Mouse (Mus musculus) gastrocnemius, postnatal 36 days (tissue): ENCODE results near the gene Wbp2nl. TPM values are rescaled to one million over a fixed set of nuclear protein-coding genes. Genes with fewer than 3 reads are reported as not detected.
A peak's percentile ranks its signal among the peaks of the same experiment; 100 is the strongest.

Source experiments
- DNase-seq, 2 experiments: peaks; one replicate each; pipeline ENCODE4 v3.0.0; 2022
- intact Hi-C: fragments of 180-260 bp; cut with DNase I; formaldehyde crosslinking; loops from one replicate; pipeline ENCODE4 v1.15.1; 2025
- long read RNA-seq, 2 experiments: library from polyadenylated mRNA; stranded (forward); transcript quantifications; one replicate each; pipeline ENCODE4 v2.0.0; 2021
- total RNA-seq, 2 experiments: library from RNA; stranded (reverse); gene quantifications; 2 replicates each; pipeline ENCODE4 v1.2.3; 2021

The Wbp2nl gene
- total RNA-seq, result not detected
- long read RNA-seq, experiment 1, result 0 reads
- long read RNA-seq, experiment 2, result 0 reads

DNA sequence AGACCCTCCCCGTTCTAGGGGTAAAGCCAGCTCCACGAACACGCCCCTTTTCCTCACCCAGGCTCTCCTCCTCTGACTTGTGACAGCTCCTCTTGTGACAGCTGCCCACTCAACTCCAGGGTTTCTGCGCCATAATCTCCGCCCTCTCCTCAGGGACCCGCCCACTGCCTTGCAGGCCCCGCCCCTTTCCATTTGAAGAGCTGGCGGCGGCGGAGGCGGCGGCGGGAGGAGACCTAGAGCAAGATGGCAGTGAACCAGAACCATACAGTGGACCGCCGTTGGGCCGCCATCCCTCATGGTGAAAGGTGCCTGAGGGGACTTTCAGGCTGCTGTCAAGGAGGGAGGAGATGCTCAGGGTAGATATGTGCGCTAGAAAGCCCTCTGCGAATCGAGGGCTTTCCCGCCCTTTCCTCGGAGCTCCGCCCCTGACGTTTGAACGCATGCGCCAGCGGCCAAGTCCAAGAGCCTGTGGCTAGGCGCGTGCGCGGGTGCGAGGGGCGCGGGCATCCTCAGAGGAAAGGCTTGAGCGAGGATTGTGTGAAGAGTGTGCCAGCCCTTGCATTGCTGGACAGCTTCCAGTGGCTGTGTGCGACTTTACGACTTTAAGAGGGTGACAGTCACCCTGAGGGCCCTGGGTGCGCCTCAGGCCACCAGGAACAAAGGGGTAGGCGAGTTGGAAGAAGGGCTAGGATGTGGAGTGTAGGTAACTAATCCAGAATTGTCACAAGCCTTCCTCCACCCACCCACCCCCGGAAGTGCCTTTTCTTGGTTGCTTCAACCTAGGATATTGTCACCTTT is at the start of gene Wbp2nl:
Gene Wbp2nl (plus strand): TSS at position 191 of the 798 bp plus-strand sequence.
- intact Hi-C loops, result no loop called here
- DNase-seq, result no peak

GRCm38 (mm10) chr15:82251579-82251978 is 47.2 kb upstream of the Wbp2nl start:
- DNase-seq, result no peak
- intact Hi-C loops, result no loop called here

DNA sequence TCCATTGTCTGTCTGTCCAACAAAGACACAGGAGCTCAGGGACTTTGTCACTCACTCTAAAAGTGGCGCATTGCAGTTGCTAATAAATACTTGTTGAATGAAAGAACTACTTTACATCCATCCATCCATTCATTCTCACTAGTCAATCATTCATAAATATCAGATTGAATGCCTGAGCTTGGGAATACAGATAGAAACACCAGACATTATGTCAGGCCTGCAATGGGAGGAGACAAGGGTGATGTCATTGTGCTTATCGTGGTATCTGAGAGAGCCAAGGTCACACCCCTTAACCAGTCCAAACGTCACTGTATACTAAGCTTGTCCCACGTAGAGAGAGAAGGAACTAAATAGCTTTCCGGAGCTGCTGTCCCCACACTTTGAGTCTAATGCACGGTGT is 46.7 kb upstream of the Wbp2nl start, which contains the start of gene 1500009C09Rik:
Gene 1500009C09Rik (plus strand): TSS at position 301 of the 400 bp plus-strand sequence.
- no peak for DNase-seq
- intact Hi-C loops, result no loop called here

- DNase-seq, result no peak
- intact Hi-C loops, result no loop called here
Measured at GRCm38 (mm10) chr15:82255248-82255647, 43.5 kb upstream of the Wbp2nl start.

- intact Hi-C loops, result no loop called here
- DNase-seq, result no peak
Measured at GRCm38 (mm10) chr15:82255944-82256383, 42.8 kb upstream of the Wbp2nl start.

DNA sequence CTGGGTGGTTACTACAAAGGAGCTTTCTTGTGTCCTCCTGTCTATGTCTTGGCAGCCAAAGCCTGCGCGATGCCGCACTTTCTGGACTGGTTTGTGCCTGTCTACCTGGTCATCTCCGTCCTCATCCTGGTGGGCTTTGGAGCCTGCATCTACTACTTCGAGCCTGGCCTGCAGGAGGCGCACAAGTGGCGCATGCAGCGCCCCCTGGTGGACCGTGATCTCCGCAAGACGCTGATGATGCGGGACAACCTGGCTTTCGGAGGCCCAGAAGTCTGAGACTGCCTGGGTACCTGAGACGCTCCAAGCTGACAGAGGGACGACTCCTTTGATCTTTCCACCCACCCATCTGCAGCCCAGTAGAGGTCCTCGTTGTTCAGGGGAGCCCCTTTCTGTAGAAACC is 39.2 kb upstream of the Wbp2nl start:
- intact Hi-C loops, result no loop called here
- DNase-seq, result peak; percentile 18 to 34

DNA sequence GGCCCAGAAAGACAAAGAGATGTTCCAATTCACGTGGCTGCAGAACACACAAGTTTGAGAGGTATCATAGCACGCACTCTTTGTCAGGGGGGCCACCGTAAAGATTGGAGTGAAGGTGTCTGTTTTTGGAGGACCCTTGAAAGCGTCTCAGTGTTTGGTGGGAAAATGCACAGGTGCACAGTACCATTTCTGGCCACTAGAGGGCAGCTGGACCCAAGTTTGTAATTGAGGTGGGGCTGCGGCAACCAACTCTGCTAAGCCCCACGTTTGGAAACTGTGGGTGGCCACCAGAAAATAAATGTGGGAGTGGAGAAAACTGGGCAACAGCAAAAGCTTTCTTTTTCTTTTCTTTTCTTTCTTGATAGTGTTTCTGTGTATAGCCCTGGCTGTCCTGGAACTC is 32.4 kb upstream of the Wbp2nl start:
- intact Hi-C loops, result no loop called here
- DNase-seq, result peak; percentile 38 to 48

GRCm38 (mm10) chr15:82268185-82268584 is 30.6 kb upstream of the Wbp2nl start:
- no peak for DNase-seq
- intact Hi-C loops, result loop anchor here (1.0 kb wide), 1 partner anchor 149 kb away; no protein-coding TSS in a partner anchor

DNA sequence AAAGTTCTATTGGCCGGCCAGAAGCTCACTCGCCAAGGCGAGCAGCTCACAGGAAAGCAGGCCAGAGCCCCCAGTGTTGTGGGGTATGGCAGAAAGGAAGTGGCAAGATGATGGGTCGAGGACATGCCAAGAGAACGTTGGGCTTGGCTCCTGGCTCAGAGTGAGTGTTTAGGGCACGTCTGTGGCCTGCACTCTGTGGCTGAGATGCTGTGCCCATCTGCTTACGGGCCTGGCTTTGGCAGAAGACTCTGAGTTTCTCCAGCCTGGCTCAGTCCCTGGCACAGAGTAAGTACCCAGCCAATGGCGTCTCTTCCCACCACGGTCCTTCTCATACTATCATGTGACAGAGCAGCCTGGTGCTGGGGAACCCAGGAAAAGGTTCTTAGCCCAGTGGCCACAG is 30.0 kb upstream of the Wbp2nl start:
- intact Hi-C loops, result loop anchor here (1.0 kb wide), 1 partner anchor 149 kb away; no protein-coding TSS in a partner anchor
- no peak for DNase-seq

GRCm38 (mm10) chr15:82271201-82271600 is 27.6 kb upstream of the Wbp2nl start:
- peak; percentile 20 to 36 for DNase-seq
- intact Hi-C loops, result no loop called here

- intact Hi-C loops, result no loop called here
Measured at GRCm38 (mm10) chr15:82272295-82272694, 26.5 kb upstream of the Wbp2nl start.

DNA sequence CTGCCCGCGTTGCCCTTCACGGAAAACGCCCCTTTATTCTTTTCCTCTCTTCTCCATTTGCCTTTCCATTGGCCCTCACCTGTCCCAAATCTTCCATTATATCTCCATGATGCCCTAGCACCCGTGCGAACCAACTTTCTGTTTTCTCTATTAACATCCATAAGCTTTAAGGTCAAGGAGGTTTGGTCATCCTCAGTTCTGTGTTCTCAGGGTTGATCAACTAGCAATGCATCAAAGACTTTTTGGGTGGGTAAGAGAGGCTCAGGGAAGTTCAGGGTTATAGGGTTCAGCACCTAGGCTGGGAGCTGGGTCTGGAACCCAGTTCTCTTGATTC is 24.2 kb upstream of the Wbp2nl start, which contains the start of gene Sept3:
Gene Sept3 (plus strand): TSS at position 301 of the 334 bp plus-strand sequence.
- DNase-seq, result no peak
- intact Hi-C loops, result no loop called here

More at GRCm38 (mm10) chr15:82272295-82272694, 26.5 kb upstream of the Wbp2nl start:
- DNase-seq, result no peak

GRCm38 (mm10) chr15:82274927-82275901 is 23.5 kb upstream of the Wbp2nl start:
- intact Hi-C loops, result no loop called here
- no peak for DNase-seq

- no peak for DNase-seq
- intact Hi-C loops, result no loop called here
Measured at GRCm38 (mm10) chr15:82277591-82277990, 21.2 kb upstream of the Wbp2nl start.

- intact Hi-C loops, result loop anchor here (10.0 kb wide), 1 partner anchor 924 kb away; no protein-coding TSS in a partner anchor
- no peak for DNase-seq
Measured at GRCm38 (mm10) chr15:82280638-82281037, 18.1 kb upstream of the Wbp2nl start.

GRCm38 (mm10) chr15:82286157-82286556 is 12.6 kb upstream of the Wbp2nl start:
- DNase-seq, result no peak
- intact Hi-C loops, result loop anchor here (10.0 kb wide), 1 partner anchor 919 kb away; no protein-coding TSS in a partner anchor

GRCm38 (mm10) chr15:82290252-82290651 is 8.5 kb upstream of the Wbp2nl start:
- intact Hi-C loops, result no loop called here
- DNase-seq, result no peak

DNA sequence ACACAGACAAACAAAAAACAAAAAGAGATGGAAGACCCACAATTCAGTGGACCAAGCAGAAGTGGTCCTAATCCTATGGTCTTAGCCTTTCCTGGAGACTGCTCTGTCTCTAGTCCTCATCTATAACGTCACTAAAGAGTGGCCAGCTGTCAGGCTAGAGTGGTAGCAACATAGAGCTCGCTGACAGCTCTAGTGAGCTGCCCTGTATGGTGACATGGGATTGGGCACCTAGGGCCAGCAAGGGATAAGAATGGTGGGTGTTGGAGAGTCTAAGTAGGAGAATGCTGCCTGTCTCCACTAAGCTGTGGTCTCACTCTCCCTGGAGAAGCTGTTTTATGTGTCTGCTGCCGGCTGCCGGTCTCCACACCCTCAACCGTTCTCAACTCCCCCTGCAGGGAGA is 5.9 kb upstream of the Wbp2nl start:
- DNase-seq, result no peak
- intact Hi-C loops, result no loop called here

DNA sequence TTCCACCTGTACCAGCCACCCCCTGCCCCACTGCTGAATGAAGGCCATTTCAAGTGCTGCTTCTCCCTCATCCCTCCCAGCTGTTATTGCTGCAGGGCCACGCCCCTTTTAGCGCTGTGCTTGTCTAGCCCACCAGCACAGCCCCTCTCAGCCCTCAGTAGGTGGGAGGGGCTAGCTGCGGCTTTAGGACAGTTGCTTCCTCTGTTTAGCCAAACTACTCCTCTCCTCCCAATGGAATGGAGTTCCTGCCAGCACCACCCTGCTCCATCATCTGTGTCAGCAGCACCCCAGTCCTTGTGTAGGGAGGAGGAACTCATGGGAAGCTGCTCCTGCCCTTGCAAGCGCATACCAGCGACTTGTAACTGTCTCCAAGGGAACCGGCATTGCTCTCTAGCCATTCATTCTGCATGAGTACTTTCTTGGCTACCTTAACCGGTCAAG is 5.5 kb upstream of the Wbp2nl start:
- no peak for DNase-seq
- intact Hi-C loops, result no loop called here

- no peak for DNase-seq
- intact Hi-C loops, result no loop called here
Measured at GRCm38 (mm10) chr15:82294059-82294458, 4.7 kb upstream of the Wbp2nl start.

GRCm38 (mm10) chr15:82307107-82307506 is 8.4 kb downstream of the Wbp2nl start:
- DNase-seq, result no peak
- intact Hi-C loops, result no loop called here
